Mouse (Mus musculus) erythroblast, embryonic 14.5 days (primary cell): ENCODE measurements around the gene Dnajc13. TPM values are rescaled to one million over a fixed set of nuclear protein-coding genes. Genes with fewer than 3 reads are reported as not detected.

Experiments used
- H3K27me3 ChIP-seq: 2 replicates; pipeline ENCODE4 v1.6.1; 2012; ENCODE audit warnings: inconsistent platforms; ENCODE audit not compliant: control insufficient read depth
- H3K36me3 ChIP-seq: 2 replicates; pipeline ENCODE4 v1.6.1; 2012; ENCODE audit warnings: mild to moderate bottlenecking, inconsistent platforms; ENCODE audit not compliant: control insufficient read depth
- H3K4me1 ChIP-seq: 2 replicates; pipeline ENCODE4 v1.6.1; 2012; ENCODE audit warnings: inconsistent platforms; ENCODE audit not compliant: control insufficient read depth
- H3K4me3 ChIP-seq: replicated peaks from 2 replicates; pipeline ENCODE3; 2012; ENCODE audit warnings: moderate library complexity, mild to moderate bottlenecking, inconsistent platforms
- H3K9me3 ChIP-seq: 2 replicates; pipeline ENCODE4 v1.6.1; 2012; ENCODE audit warnings: low read length, inconsistent platforms, mixed read lengths; ENCODE audit not compliant: control insufficient read depth
- GATA1 ChIP-seq: IDR thresholded peaks from 2 replicates; pipeline ENCODE4 v1.6.1; 2012; ENCODE audit warnings: low read length, inconsistent platforms, mixed read lengths
- TAL1 ChIP-seq: IDR thresholded peaks from 3 replicates; pipeline ENCODE4 v1.6.1; 2012; ENCODE audit warnings: low read length, inconsistent platforms, mixed read lengths
- polyA plus RNA-seq: library from polyadenylated mRNA; stranded (reverse); fragments of >175 nt; gene quantifications from 2 replicates; pipeline ENCODE4 v1.2.3, GENCODE M21; 2012

Gene Dnajc13
- polyA plus RNA-seq, 1 experiment: 0.41 TPM

DNA sequence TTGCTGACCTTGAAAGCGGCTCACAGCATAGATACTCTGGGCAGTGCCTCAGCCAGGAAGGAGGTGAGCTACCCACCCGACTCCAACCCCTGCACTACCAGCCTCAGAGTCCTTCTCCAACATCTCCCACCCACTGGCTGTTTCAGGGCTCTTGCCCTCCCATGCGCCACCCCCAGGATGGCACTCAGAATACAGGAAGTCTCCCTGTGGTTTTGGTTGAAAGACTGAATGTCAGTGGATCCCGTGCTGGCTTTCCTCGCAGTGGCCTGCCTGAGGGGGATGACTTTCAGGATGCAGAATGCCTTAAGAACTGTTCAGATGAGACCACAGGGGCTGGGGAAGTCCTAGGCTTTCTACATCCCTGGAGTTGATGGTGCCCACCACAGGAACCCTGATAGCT is 139.6 kb downstream of the Dnajc13 start:
- H3K36me3 ChIP-seq: peaks cover 8% of the 10 kb centered on the region; the same call in 1 of the 2 replicates

GRCm38 (mm10) chr9:104109151-104109550 is 153.6 kb downstream of the Dnajc13 start:
- peaks cover 2% of the 10 kb centered on the region; the same call in 1 of the 2 replicates for H3K36me3 ChIP-seq
- no peaks in the 10 kb centered on the region for H3K27me3 ChIP-seq
- no peaks in the 10 kb centered on the region for H3K9me3 ChIP-seq
- H3K4me3 ChIP-seq: no peak overlapping the region
- no peaks in the 10 kb centered on the region for H3K4me1 ChIP-seq
- TF ChIP-seq TAL1: no peak
- TF ChIP-seq GATA1: no peak

More for the DNA sequence above, 139.6 kb downstream of the Dnajc13 start:
- H3K4me1 ChIP-seq: no peaks in the 10 kb centered on the region
- TF ChIP-seq TAL1 (no peak), GATA1 (no peak)
- no peaks in the 10 kb centered on the region for H3K27me3 ChIP-seq
- H3K9me3 ChIP-seq: no peaks in the 10 kb centered on the region
- H3K4me3 ChIP-seq: no peak overlapping the region

DNA sequence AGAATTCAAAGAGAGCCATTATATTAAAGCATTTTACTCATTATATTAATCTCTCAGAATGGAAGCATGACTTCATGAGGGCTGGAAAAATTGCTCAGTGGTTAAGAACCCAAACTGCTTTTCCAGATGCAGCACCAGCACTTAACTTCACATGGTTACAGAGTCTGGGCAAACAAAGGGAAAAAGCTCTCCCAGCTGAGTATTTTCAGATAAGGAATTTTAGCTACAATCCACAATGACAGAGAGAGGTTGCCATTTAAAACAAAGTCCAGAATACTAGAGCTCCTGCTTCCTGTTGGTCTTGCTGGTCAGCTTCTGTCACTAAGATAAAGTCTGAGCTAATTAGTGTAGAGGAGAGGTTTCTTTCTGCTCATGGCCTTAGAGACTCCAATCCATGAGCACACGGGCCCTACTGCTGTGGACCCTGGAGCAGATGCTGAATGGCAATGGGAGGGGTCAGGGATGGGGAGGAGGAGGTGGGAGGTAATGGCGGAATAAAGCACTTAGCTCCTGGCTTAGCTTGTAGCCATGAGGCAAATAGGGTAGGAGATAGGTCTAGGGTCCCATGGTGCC is 154.1 kb downstream of the Dnajc13 start:
- no peak for TF ChIP-seq GATA1
- TF ChIP-seq TAL1: no peak
- Histone ChIP-seq H3K4me3 (no peak overlapping the region), H3K4me1 (no peaks in the 10 kb centered on the region), H3K9me3 (no peaks in the 10 kb centered on the region), H3K27me3 (no peaks in the 10 kb centered on the region), H3K36me3 (peaks cover 2% of the 10 kb centered on the region; the same call in 1 of the 2 replicates)

GRCm38 (mm10) chr9:104107482-104107881 is 155.2 kb downstream of the Dnajc13 start:
- no peaks in the 10 kb centered on the region for H3K9me3 ChIP-seq
- H3K4me1 ChIP-seq: no peaks in the 10 kb centered on the region
- H3K27me3 ChIP-seq: no peaks in the 10 kb centered on the region
- peaks cover 2% of the 10 kb centered on the region; the same call in 1 of the 2 replicates for H3K36me3 ChIP-seq
- TF ChIP-seq TAL1: no peak
- TF ChIP-seq GATA1: no peak
- H3K4me3 ChIP-seq: no peak overlapping the region

DNA sequence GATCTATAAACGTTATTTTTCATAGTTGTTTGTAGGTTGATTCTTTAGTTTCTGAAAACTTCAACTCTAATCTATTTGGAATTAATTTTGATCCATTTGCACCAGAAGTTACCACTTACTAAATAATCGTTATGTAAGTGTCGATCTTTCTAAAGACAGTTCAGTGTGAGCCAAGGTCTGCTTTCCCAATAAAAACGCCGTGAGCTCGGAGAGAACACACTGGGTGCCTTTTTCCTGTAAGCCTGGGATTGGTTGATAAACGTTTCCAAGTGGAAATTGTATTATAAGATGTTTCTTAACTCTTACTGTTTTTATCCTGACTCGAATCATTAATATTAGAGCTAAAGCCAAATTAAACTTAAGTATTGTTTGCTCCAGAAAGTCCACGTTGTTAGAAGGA is 155.8 kb downstream of the Dnajc13 start:
- Histone ChIP-seq H3K27me3 (no peaks in the 10 kb centered on the region), H3K4me1 (no peaks in the 10 kb centered on the region), H3K4me3 (no peak overlapping the region), H3K36me3 (peaks cover 2% of the 10 kb centered on the region; the same call in 1 of the 2 replicates), H3K9me3 (no peaks in the 10 kb centered on the region)
- TF ChIP-seq TAL1: no peak
- no peak for TF ChIP-seq GATA1

- Histone ChIP-seq H3K4me3 (no peak overlapping the region), H3K36me3 (peaks cover 2% of the 10 kb centered on the region; the same call in 1 of the 2 replicates), H3K4me1 (no peaks in the 10 kb centered on the region), H3K27me3 (no peaks in the 10 kb centered on the region), H3K9me3 (no peaks in the 10 kb centered on the region)
- TF ChIP-seq TAL1: no peak
- no peak for TF ChIP-seq GATA1
Measured at GRCm38 (mm10) chr9:104104986-104105385, 157.7 kb downstream of the Dnajc13 start.

DNA sequence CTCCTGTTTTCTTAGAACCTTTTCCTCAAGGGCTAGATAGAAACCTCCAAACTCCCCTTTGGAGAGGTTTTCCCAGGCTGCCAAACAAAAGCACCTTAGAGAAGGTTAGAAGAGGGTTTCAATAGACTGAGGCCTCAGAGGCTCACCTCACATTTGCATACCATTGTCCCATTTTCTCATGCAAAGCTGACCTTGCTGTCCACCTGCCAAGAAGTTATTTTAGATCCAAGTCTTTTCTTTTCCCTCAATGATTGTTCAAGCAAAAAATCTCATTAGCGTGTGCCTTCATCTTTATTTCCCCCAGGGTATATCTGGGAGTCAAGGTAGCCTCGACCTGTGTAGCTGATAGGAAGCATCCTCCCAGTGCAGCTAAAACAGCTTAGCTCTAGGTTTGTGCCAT is 159.8 kb downstream of the Dnajc13 start:
- TF ChIP-seq TAL1: no peak
- no peak for TF ChIP-seq GATA1
- no peaks in the 10 kb centered on the region for H3K9me3 ChIP-seq
- no peaks in the 10 kb centered on the region for H3K27me3 ChIP-seq
- no peak overlapping the region for H3K4me3 ChIP-seq
- no peaks in the 10 kb centered on the region for H3K4me1 ChIP-seq
- H3K36me3 ChIP-seq: peaks cover 4% of the 10 kb centered on the region; the same call in 1 of the 2 replicates

DNA sequence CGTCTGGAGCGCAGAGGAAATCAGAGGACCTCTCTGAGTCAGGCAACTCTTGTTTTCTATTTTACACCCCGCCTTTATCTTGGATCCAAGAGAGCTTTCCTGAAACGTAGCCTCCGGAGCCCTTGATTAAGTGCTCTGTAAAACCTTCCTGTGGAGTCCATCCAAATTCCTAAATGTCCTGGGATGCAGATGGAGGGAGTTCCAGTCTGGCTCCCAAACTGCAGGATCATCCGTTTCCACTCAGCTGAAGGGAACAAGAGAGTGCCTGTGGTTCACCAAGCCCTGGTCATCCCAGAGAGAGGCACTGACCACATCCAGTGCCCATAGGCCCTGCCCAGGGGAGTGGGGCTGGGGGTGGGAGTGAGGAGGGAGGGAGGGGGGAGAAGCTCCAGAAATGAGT is 160.4 kb downstream of the Dnajc13 start:
- Histone ChIP-seq H3K9me3 (no peaks in the 10 kb centered on the region), H3K4me1 (no peaks in the 10 kb centered on the region), H3K4me3 (no peak overlapping the region), H3K36me3 (peaks cover 4% of the 10 kb centered on the region; the same call in 1 of the 2 replicates), H3K27me3 (no peaks in the 10 kb centered on the region)
- no peak for TF ChIP-seq GATA1
- TF ChIP-seq TAL1: no peak

GRCm38 (mm10) chr9:104101458-104101857 is 161.3 kb downstream of the Dnajc13 start:
- TF ChIP-seq GATA1 (no peak), TAL1 (no peak)
- Histone ChIP-seq H3K9me3 (no peaks in the 10 kb centered on the region), H3K4me1 (no peaks in the 10 kb centered on the region), H3K4me3 (no peak overlapping the region), H3K36me3 (peaks cover 4% of the 10 kb centered on the region; the same call in 1 of the 2 replicates), H3K27me3 (no peaks in the 10 kb centered on the region)

Other genes with a start within 250 kb of the Dnajc13 start
- not detected in 2 replicates for gene Gm28305, start 222.3 kb downstream of the Dnajc13 start, polyA plus RNA-seq
- 0.18 and 0.24 TPM in 2 replicates for gene Uba5, start 199.8 kb downstream of the Dnajc13 start, polyA plus RNA-seq
- 0.16 TPM in 1 of 2 replicates, not detected in the other for gene Acad11, start 199.6 kb downstream of the Dnajc13 start, polyA plus RNA-seq
- not detected in 2 replicates for gene Ackr4, start 136.0 kb downstream of the Dnajc13 start, polyA plus RNA-seq
- gene Acpp, start 74.8 kb upstream of the Dnajc13 start, polyA plus RNA-seq: not detected in 2 replicates